Mouse (Mus musculus) heart, postnatal 36 days (tissue): ENCODE measurements around the gene Tmem74b. TPM values are rescaled to one million over a fixed set of nuclear protein-coding genes. Genes with fewer than 3 reads are reported as not detected.

Source experiments
- DNase-seq, 2 experiments: peaks; one replicate each; pipeline ENCODE4 v3.0.0; 2021 to 2022
- intact Hi-C: fragments of 180-260 bp; cut with DNase I; formaldehyde crosslinking; loops from one replicate; pipeline ENCODE4 v1.15.1; 2025
- total RNA-seq, 2 experiments: library from RNA; stranded (reverse); gene quantifications; 2 replicates each; pipeline ENCODE4 v1.2.3; 2021

The Tmem74b gene
- total RNA-seq, 2 experiments from 2014 or later: 4.3 to 5.2 TPM

- intact Hi-C loops: loop anchor here (1.0 to 10.0 kb wide), 3 partner anchors 164 to 264 kb away; partner anchors contain the start of gene Nsfl1c
- DNase-seq: peak; percentile 88 to 89
Observed at GRCm38 (mm10) chr2:151740741-151741526, 39.1 kb downstream of the Tmem74b start.

- intact Hi-C loops: loop anchor here (5.0 to 10.0 kb wide), 2 partner anchors 165 to 263 kb away; no protein-coding TSS in a partner anchor
- no peak for DNase-seq
Observed at GRCm38 (mm10) chr2:151742084-151742483, 40.3 kb downstream of the Tmem74b start.

- DNase-seq: no peak
- intact Hi-C loops: loop anchor here (5.0 to 10.0 kb wide), 2 partner anchors 166 to 262 kb away; no protein-coding TSS in a partner anchor
Observed at GRCm38 (mm10) chr2:151742850-151743679, 41.3 kb downstream of the Tmem74b start.

- DNase-seq: no peak
- intact Hi-C loops: loop anchor here (5.0 to 10.0 kb wide), 2 partner anchors 167 to 261 kb away; no protein-coding TSS in a partner anchor
Observed at GRCm38 (mm10) chr2:151743845-151744244, 42.0 kb downstream of the Tmem74b start, which contains the start of gene Psmf1. TSS of gene Psmf1 (minus strand) at chr2:151744186.

GRCm38 (mm10) chr2:151747847-151748705, 46.3 kb downstream of the Tmem74b start:
- peak; percentile 48 to 60 for DNase-seq
- intact Hi-C loops: loop anchor here (2.0 to 10.0 kb wide), 2 partner anchors 119 to 257 kb away; no protein-coding TSS in a partner anchor

GRCm38 (mm10) chr2:151751330-151751729, 49.5 kb downstream of the Tmem74b start:
- DNase-seq: no peak
- intact Hi-C loops: no loop called here

- no peak for DNase-seq
- intact Hi-C loops: no loop called here
Observed at GRCm38 (mm10) chr2:151756277-151757061, 54.7 kb downstream of the Tmem74b start.

GRCm38 (mm10) chr2:151757451-151757850, 55.6 kb downstream of the Tmem74b start:
- intact Hi-C loops: no loop called here
- DNase-seq: no peak

GRCm38 (mm10) chr2:151758806-151759353, 57.1 kb downstream of the Tmem74b start:
- intact Hi-C loops: no loop called here
- no peak for DNase-seq

Other genes with a start within 250 kb of the Tmem74b start
- gene 4921509C19Rik, start 225.9 kb upstream of the Tmem74b start, total RNA-seq: not detected
- 10 to 100 TPM; 79.2 to 83.6 TPM for gene Nsfl1c, start 207.8 kb upstream of the Tmem74b start, total RNA-seq
- gene Fkbp1a, start 159.5 kb upstream of the Tmem74b start, total RNA-seq: 100 to 1,000 TPM; 213 to 229 TPM
- gene Sdcbp2, start 129.4 kb upstream of the Tmem74b start, total RNA-seq: 1 to 10 TPM; 2.0 TPM
- 1 to 10 TPM; 4.0 to 4.8 TPM for gene Snph, start 69.4 kb upstream of the Tmem74b start, total RNA-seq
- gene Rad21l, start 33.5 kb upstream of the Tmem74b start, total RNA-seq: not detected
- gene Psmf1, start 42.2 kb downstream of the Tmem74b start, total RNA-seq: 10 to 100 TPM; 21.3 to 25.6 TPM
- gene Rspo4, start 140.9 kb downstream of the Tmem74b start, total RNA-seq: not detected
- under 1 TPM; 0.19 to 0.22 TPM for gene Angpt4, start 209.2 kb downstream of the Tmem74b start, total RNA-seq